Mouse (Mus musculus): ENCODE measurements around the gene Calhm2.
"Not testable (repeated sequence)": the region's sequence is repeated elsewhere in the genome, so short reads cannot be mapped to it uniquely, and the experiment has no call there.

The Calhm2 gene

DNA sequence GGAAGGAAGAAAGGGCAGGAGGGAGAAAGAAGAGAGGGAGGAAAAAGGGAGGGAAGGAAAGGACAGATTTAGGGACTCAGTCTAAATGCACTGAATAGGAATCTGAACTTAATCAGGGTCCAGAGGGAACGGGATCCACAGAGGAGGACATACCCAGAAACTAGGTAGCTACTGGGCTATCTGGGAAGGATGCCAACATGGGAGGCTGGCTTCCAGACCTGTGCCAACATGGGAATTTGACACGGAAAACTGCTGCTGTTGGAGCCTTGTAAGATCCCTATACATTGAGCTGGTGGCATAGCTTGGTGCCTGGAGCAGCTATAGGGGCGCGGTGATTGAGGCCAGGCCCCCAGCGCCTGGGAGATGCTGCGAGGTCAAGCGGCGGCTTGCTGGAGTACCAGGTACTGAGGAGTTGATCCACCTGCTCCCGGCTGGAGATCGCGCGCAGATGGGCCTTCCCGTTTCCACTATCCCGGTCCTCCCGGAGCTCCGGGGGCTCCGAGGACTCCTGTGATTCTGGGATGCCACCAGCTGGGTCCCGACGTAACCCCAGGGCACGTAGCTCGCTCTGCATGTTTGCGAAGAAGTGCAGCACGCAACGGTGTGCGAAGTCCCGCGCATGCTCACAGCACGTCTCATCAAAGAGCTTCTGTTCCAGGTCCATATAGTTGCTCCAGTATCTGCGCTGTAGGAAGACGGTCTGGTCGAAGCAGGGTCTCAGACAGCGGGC, 13.4 kb upstream of the Calhm2 start:
- DNase-seq (ENCODE audit: low spot score): peak; percentile 71

DNA sequence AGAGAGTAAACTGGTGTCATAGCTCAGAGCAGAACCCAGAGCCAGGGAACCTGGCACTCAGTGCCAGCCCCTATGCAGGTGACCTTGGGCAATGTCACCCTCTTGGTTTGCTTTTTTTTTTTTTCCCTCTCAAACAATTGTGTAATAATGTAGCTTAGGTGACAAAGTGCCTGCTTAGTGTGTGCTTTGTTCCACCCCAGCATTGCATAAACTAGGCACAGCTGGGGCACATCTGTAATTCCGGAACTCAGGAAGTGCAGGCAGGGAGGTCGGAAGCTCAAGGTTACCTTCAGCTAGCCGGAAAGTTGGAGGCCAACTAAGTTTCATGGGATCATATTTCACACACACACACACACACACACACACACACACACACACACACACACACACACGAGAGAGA, 11.8 kb upstream of the Calhm2 start:
- no peak for DNase-seq (ENCODE audit: low spot score)

DNA sequence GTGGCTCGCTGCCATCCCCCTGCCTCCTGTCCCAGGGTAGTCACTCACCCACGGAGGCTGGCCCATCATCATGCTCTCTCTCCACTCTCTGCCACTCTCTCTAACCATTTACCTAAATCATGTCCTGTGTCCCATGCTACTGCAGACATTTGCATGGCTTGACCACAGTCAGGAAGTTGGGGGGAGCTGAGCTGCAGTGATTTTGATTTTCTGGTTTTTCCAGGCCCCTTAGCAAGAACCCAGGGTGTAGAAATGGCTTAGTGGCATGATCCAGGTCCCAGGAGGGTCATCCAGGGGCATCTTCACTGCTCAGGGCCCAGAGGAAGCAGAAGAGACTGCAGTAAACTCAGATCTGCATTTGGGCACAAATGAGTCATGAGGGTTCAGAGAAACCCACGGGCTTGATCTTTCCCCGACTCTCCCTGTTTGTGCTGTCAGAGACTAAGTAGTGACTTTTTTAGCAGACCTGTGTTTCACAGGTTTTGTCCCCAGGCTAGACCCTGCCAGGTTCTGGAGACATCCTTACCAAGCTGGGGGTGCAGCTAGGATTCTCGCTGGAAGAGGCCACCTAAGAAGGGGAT, 10.3 kb upstream of the Calhm2 start:
- no peak for DNase-seq (ENCODE audit: low spot score)

DNA sequence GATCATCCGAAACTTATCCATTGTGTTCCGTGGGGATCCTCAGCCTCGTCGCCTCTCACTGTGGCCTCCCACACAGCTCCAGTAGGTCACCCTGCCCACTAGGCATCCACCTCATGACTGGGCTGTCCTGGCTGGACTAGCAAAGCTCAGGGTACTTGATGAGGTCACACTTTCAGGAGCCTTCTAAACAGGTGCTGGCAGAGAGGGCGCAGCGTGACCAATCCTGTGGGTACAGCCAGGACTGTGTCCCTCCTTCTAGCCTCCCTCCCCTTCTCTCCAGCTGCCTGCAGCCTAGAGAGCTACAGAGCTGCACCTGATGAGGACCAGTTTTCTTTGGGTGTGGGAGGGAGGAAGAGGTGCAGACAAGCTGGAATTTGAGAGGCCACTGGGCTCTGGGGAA, 6.1 kb upstream of the Calhm2 start, which contains the start of gene Calhm1:
Gene Calhm1 (minus strand): TSS at position 101 of the 400 bp plus-strand sequence.
- DNase-seq (ENCODE audit: low spot score): no peak

DNA sequence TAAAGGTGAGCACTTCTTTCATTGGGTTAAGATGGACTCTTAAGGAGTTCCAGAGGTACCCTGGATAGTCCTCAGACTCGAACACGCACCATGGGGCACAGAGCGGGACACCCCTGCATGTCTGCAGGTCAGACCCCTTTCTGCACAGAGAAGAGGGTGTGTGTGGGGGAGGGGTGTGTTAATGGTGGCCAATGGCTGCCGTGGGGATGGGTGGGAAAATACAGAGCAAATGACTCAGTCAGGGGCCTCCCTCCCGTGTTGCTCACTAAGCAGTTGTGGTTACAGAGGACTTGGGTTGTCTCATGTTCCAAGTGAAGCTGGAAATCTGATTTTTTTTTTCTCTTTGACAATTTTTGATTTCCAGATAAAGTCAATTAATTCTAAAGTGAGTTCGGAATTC, 4.3 kb upstream of the Calhm2 start:
- DNase-seq (ENCODE audit: low spot score): no peak

DNA sequence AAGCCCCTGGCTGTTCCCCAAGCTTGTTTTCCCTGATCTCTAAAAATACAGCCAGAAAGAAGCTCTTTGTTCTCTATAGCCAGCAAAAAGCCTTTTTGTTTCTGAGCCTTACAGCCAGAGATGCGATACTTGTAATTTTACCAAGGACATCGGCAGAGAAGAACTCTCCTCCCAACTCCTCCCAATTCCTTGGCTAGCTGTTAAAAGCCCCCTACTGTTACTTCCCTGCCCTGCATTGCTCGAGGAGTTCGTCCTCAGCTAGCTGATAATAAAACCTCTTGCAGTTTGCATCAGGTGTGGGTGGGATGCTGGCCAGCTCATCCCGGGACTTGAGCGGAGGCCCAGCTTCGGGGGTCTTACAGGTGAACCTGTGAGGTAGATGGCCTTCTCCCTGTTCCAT, 1.5 kb upstream of the Calhm2 start:
- not testable (repeated sequence) for DNase-seq (ENCODE audit: low spot score)

DNA sequence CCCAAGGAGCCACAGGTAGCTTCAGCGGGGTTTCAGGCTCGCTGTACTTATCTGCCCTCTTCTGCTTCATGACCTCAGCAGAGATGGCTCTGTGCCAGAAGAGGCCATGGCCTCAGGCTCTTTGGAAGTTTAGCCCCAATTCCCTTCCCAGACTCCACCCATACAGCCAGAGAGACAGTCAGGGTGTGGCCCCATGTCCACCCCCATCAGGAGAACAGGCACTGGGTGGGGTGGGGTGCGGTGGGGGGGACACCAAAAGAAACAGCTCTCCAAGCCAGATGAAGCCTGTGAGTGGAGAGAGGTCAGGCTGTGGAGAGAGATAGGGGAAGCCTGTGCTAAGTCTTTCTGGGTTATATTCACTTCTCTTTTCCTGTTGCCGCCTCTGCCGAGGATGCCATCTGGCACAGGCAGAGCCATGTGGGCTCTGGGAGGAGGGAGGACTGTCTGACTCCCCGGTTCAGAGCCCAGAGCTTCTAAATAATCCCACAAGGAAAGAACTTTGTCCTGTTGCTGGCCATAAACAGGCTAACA, 978 bp downstream of the Calhm2 start:
- peak; percentile 51 for DNase-seq (ENCODE audit: low spot score)

DNA sequence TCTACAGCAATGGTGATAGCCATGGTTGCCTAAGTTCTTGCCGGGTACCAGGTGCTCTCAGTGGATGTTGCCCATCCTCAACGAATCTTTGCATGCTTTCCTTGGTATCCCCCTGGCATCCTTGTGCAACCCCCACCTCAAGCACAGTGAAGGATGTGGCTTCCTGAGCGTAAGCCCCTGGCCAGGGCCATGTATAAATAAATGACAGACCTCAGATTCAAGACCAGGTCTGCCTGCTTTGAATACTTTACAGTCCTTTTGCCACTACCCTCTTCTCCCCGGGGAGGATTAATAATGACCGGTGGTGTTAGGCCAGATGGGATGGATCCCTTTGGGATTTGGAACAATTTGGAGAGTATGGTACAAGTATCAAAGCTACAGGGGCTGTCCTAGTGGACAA, 1.9 kb downstream of the Calhm2 start:
- no peak for DNase-seq (ENCODE audit: low spot score)

DNA sequence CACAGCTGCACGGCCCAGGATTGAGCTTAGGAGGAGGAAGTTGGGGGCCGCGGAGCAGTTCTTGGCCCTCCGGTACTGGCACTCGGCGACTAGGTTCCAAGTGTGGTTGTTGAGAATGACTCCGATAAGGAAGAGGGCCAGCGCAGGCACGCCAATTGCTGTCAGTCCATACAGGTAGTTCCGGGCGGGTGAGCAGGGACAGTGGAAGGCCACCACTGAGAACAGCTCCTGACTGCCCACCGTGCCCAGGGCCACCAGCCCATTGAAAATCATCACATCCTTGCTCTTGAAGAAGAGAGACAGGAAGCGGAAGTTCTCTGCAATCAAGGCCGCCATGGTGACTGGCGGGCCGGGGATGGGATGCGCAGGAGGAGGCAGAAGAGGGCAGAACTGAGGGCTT, 2.5 kb downstream of the Calhm2 start:
- DNase-seq (ENCODE audit: low spot score): no peak

DNA sequence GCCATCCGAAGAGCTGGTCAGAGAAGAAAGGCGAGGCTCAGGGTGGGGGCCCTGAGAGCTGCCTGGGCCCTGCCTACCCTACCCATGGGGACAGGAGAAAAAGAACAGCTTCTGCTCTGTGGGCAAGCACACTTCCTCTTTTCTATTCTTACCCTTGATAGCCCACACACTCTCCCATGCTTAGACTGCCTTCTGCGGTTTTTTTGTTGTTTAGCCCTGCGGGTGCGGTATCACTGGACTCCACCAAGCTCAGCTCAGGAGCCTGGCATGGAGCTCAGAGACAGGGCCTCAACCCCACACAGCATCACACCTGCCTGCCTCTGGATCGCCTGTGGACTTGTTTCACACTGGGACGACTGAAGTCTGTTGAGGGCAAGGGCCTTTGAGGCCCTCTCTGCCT, 4.9 kb downstream of the Calhm2 start:
- DNase-seq (ENCODE audit: low spot score): no peak

DNA sequence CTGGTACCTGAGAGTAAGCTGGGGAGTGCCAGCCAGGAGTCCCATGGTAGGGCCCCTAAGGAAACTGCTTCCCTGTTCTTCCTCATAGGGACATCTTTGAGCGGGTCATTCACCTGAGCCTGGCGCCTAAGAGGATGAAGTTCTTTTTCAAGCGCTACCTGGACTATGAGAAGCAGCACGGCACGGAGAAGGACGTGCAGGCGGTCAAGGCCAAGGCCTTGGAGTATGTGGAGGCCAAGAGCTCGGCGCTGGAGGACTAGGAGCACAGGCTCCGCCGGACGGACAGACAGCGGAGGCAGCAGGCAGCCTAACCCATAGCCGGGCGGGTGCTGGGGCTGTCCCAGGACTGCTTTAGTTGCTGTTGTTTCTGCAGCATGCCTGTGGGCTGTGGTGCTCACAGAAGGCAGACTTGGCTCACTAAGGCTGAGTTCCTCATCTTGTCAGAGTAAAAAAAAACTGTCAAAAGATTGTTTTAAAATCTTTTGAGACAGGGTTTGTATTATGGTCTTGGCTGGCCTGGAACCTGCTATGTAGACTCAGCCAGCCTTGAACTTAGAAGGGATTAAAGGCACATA, 7.5 kb downstream of the Calhm2 start:
- no peak for DNase-seq (ENCODE audit: low spot score)

DNA sequence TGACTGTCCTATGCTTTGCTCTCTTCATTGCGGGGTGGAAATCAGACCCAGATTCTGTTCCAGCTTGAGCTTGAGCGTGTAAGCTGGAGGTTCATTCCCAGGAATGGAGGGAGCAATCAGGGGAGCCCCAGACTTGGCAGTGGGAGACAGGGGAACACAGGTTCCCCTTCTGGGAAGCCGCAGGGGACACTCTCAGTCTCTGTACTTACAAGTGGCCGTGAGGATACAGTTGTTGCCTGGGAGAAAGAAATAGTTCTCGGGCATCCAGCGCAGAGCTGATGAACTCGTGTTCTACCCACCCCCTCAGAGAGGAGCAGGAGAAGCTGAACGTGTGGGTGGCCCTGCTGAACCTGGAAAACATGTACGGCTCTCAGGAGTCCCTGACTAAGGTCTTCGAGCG, 9.3 kb downstream of the Calhm2 start:
- no peak for DNase-seq (ENCODE audit: low spot score)

DNA sequence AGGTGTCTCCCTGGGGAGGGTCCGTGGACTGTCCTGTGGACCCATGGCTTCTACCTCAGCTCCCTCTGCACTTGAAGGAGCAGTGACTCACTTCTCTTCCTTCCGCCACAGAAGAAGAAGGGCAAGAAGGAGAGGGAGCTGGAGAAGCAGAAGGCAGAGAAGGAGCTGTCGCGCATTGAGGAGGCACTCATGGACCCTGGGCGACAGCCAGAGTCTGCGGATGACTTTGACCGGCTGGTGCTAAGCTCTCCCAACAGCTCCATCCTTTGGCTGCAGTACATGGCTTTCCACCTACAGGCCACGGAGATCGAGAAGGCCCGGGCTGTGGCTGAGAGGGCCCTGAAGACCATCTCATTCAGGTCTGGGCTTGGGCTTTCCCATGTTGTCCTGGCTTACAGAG, 9.9 kb downstream of the Calhm2 start:
- DNase-seq (ENCODE audit: low spot score): no peak

DNA sequence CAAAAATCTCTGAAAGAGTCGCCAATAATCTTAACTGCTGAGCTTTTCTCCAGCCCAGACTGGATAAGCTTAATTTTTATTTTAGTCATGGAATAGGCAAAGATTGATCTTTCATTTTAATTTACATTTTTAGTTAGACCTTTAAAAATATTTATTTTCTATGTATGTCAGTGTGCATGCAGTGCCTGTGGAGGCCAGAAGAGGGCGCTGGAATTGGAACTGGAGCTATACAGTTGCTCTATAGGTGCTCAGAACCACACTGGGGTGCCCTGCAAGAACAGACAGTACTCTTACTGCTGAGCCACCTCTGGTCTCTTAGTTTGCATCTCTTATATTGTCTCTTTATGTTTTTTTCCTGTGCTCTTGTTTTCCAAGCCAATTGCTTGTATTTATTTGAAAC, 15.3 kb downstream of the Calhm2 start:
- DNase-seq (ENCODE audit: low spot score): peak; percentile 20

DNA sequence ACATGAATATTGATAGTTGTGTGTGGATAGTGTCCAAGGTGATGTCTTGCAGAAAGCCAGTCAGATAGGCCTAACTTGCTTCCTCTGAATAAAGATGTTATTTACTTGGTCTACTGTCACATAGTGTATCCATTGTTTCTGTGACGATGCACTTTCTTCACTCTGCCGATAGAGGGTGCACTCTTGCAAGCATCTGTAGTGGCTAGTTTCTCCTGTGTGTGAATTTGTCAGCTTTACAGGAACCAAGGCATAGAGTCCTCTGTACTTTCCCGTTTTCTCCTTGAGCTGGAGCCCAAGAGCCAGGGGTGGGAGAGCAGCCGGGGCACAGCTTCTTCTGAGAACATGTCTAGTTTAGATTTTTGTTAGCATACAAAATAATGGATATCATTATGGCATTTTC, 17.0 kb downstream of the Calhm2 start:
- DNase-seq (ENCODE audit: low spot score): peak; percentile 56

DNA sequence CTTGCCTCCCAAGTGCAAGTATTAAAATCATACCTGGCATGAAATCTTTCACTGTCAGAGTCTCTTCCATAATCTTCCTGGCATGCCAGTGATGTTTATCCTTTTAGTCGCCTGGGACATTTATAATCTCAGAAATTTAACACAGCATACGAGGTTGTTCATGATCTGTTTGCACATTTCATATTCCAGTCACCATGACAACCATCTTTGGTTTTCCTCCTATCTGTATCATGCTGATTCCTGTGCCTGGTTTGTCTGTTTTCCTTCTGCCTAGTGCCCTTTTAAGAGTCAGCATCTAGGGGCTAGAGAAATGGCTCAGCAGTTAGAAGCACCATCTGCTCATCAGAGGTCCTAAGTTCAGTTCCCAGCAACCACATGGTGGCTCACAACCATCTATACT, 19.5 kb downstream of the Calhm2 start:
- DNase-seq (ENCODE audit: low spot score): no peak

DNA sequence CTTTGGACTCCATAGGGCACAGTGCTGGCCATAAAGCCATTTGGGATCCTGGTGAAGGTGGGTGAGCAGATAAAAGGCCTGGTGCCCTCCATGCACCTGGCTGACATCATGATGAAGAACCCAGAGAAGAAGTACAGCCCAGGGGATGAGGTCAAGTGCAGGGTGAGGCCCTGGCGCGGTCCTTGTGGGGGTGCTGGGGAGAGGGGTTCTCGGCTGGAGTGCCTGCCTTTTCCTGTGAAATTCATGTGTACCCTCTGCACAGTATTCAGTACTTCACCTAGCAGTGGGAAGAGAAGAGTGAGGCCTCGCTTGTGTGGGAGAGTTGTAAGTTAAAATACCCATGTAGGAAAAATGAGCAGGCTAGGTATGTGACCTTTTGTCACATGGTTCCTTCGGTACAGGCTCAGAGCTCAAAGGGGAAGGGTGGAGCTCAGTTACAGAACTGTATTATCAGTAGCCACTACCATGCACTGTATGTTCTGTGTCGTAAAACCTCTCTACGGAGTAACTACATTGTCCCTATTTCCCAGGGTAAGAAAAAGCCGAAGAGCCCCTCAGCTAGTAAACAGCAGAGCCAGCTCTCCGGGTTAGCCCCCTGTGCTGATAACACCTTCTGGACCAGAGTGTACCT, 33.3 kb downstream of the Calhm2 start:
- no peak for DNase-seq (ENCODE audit: low spot score)

DNA sequence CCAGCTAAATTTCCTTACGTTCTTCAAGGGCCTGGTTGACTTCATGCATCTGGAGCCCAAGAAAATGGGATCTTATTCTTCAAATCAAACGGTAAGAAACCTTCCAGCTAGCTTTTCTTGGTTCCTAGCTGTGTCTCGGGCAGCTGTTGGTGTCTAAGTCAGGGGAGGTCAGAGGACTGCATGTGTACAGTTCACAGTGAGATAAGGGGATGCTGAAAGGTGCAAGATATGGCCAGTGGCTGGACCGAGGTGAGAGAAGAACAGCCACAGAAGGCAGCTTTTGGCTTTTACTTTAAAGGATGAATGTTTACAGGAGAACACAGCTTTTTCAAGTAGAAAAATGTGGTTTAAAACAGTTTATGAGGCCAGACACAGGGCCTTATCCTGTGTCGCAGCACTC, 37.0 kb downstream of the Calhm2 start:
- no peak for DNase-seq (ENCODE audit: low spot score)

DNA sequence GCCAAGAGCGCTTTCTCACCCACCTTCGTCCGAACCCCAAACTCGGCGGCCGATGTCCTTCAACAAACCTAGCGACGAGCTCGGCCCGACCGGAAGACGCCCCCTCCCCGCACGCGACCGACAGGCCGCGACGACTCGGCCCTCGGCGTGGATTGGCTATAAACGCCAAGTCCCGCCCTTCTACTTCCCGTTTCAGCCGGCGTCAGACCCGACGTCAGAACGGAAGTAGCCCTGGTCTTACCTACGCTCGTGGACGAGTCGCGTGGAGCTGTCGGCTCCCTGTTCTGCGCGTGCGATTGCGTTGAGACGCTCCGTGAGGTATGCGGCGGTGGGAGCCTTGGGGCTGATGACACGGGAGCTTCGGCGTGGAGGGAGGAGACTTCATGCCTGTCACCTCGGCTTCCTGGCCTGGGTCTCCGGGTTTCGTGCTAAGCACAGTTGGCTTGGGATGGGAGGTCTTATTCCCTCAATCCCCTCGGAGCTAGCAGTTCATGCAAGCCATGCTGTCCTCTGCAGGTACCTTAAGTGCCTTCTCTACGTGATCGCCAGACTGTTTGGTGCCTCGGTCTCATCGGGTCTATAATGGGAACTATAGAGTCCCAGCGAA, 47.4 kb downstream of the Calhm2 start, which contains the start of the genes Usmg5 and Pdcd11:
Gene Usmg5 (minus strand): TSS at position 98 of the 607 bp plus-strand sequence.
Gene Pdcd11 (plus strand): TSS at position 219 of the 607 bp plus-strand sequence.
- DNase-seq (ENCODE audit: low spot score): peak; percentile 94

DNA sequence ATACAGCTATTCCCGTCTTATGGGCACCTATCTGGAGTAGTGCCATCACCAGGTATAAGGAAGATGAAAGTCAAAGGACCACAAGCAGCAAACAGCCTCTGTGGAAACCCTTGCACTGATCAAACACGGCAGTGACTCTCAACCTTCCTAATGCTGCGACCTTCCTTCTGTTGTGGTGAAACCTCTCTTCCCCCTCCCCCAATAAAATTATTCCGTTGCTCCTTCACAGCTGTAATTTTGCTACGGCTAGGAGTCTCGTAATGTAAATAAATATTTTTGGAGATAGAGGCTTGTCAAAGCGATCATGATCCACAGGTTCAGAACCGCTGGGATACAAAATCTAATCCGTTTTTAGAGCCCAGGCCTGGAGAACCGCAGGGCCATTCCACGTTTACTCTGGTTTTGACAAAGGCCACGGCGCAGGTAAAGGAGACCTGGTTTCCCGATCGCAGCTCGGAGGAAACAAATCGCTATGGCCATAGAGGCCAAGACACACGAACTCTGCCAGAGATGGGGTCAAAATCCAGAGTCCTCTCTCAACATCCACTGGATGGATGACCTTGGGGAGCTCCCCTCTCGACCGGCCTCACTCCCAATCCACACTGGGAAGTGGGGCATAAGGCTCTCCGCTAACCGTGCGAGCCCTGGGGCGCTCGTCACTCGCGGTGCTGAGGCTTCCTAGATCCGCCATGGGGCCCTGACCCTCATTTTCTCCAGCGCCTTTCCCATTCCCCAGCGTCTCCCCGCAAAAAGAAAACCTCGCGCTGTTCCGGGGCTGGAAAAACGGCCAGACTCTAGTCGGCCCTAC, 48.2 kb downstream of the Calhm2 start:
- peak; percentile 12 for DNase-seq (ENCODE audit: low spot score)

DNA sequence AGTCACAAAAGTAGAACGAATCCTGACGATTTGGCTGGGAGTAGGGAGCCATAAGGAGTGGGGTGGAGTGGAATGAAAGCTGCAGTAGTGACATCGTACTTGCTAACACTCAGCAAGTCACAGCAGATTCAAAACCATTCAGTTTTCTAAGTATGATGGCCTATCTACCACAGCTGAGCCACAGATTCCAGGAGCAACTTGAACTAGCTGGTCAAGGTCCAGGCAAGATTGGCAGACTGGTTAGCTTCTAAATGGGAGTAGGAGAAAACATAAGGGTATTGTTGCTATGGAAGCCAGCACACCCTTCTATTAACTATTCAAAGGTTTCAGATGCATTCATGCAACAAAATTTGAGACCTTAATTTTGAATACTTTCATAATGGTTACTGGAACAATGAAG, 49.9 kb downstream of the Calhm2 start:
- no peak for DNase-seq (ENCODE audit: low spot score)
